Mouse (Mus musculus) olfactory bulb, adult 2 months (tissue): ENCODE measurements around the gene Hoxc4.

Source experiments
- CTCF ChIP-seq: fragments of 200-500 bp; IDR thresholded peaks from 2 replicates; pipeline ENCODE4 v1.5.1; 2012; ENCODE audit warnings: low read depth, mild to moderate bottlenecking, low read length, moderate library complexity; ENCODE audit not compliant: insufficient read depth
- POLR2A ChIP-seq: fragments of 200-500 bp; IDR thresholded peaks from 2 replicates; pipeline ENCODE4 v1.6.1; 2012; ENCODE audit warnings: mild to moderate bottlenecking, low read depth, low read length, moderate library complexity; ENCODE audit not compliant: insufficient read depth

DNA sequence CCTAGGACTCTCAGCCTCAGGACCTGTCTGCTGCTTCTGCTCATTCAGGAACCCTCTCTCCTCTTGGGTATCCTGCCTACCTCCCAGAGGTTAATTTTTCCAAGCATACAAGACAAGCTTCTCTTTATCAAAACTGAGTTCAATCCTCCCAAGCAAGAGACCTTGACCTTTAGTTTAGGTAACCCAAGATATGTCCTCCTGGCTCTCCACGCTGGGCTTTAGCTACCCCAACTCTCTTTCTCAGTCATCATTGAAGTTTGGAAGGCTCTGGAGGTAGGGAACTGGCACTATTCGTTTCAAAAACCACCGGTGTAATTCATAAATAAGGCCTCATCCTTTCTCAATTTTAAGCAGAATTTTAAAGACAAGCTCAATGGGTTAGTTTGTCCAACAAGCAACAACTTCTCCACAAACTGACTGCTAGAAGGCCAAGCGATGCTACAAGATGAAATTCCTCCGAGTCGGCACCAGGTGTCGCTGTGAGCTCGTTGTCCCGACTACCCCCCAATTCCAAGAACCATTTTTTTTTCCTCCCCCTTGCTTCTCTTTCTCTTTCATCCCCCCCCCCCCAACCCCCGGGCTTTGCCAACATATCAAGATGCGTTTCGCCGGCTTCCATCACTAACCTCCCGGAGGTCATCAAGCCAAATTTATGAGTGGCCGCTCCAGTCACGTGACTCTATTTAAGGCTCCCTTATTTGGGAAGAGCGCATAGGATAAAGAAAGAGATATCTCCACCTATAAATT lies 5.3 kb upstream of the Hoxc4 start:
- TF ChIP-seq CTCF (peak; percentile 78; the same call in 1 of the 2 replicates), POLR2A (no peak)
